Mouse (Mus musculus): Measurements from ENCODE around the gene Galntl6.
"Not testable (repeated sequence)": the region's sequence is repeated elsewhere in the genome, so short reads cannot be mapped to it uniquely, and the experiment has no call there.

The Galntl6 gene

DNA sequence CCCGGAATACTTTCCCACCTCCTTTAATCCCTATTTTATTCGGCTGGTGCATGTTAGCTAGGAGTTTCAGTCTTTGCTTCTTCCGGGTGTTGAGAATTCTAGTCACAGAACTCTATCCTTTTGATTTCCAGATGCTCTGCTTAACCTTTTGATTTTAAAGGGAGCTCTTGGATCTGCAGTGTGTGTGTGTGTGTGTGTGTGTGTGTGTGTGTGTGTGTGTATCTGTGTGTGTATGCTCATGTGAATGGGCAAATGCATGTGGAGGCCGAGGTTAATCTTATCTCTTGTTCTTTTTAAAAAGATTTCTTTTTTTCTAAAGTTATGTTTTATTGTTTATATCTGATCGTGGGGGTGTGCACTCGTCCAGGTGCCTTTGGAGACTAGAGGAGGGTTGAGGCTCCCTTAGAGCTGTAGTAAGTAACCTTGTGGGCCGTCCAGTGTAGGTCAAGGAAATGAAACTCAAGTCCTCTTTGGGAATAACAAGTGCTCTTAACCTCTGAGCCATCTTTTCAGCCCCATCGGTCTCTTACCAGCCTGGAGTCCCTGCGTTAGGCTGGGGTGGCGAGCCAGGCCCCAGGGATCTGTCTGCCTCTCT lies 1145.9 kb downstream of the Galntl6 start:
- no peak for DNase-seq (ENCODE audit: low spot score in 2 of 2)

GRCm38 (mm10) chr8:57765726-57766351 lies 1146.6 kb downstream of the Galntl6 start:
- DNase-seq (ENCODE audit: low spot score in 2 of 2) = no peak

DNA sequence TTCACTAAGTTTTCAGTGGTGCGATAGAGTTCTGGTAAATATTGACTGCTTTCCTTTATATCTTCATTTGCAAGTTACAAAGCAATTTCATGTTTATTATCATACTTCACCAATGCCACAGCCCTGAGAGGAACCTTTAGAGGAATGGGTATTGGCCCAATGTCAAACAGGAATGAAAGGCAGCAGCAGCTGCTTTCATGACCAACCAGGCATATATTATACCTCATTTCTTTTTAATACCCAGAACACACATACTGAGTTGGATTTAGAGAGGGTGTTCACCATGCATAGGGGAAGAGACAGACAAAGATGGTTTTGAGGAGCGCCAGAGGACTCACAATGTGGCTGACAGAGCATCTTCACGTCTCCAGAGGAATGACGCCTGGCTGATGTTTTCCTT lies 1147.2 kb downstream of the Galntl6 start:
- no peak for DNase-seq (ENCODE audit: low spot score in 2 of 2)

GRCm38 (mm10) chr8:57762622-57763021 lies 1149.8 kb downstream of the Galntl6 start:
- DNase-seq (ENCODE audit: low spot score in 2 of 2) = not testable (repeated sequence)

DNA sequence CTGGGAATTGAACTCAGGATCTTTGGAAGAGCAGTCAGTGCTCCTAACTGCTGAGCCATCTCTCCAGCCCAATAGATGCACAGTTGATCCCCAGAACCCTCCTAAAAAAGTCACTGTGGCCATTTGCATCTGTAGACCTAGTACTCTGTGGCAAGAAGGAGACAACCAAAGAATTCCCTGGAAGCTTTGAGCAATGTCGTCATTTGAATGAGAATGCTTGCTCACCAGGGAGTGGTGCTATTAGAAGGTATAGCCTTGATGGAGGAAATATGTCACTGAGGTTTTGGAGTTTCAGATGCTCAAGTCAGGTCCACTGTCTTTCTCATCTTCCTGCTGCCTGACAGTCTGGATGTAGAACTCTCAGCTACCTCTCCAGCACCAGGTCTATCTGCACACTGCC lies 1151.5 kb downstream of the Galntl6 start:
- no peak for DNase-seq (ENCODE audit: low spot score in 2 of 2)

- no peak for DNase-seq (ENCODE audit: low spot score in 2 of 2)
Measured at GRCm38 (mm10) chr8:57758857-57759256, 1153.6 kb downstream of the Galntl6 start.

- no peak for DNase-seq (ENCODE audit: low spot score in 2 of 2)
Measured at GRCm38 (mm10) chr8:57757476-57757875, 1155.0 kb downstream of the Galntl6 start.

- no peak for DNase-seq (ENCODE audit: low spot score in 2 of 2)
Measured at GRCm38 (mm10) chr8:57754066-57754465, 1158.4 kb downstream of the Galntl6 start.

DNA sequence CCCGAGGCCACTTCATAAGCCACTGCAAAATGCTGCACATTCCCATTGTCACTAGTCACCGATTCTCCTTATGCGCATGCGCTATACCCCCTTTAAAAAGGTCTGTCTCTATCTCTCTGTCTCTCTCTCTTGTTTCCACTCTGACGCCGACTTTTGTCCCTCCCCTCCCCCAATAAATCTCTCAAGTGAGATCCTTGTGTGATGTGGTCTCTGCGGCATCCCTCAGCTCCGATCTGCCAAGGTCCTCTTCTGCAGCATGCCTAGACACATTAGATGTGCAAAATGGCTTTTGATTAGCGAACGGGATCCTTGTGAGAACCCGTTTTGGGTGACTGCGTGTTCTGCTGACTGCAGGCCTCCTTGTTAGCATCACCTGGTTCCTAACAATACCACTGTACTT lies 1168.8 kb downstream of the Galntl6 start:
- DNase-seq (ENCODE audit: low spot score in 2 of 2) = no peak

- no peak for DNase-seq (ENCODE audit: low spot score in 2 of 2)
Measured at GRCm38 (mm10) chr8:57741983-57742382, 1170.5 kb downstream of the Galntl6 start.

DNA sequence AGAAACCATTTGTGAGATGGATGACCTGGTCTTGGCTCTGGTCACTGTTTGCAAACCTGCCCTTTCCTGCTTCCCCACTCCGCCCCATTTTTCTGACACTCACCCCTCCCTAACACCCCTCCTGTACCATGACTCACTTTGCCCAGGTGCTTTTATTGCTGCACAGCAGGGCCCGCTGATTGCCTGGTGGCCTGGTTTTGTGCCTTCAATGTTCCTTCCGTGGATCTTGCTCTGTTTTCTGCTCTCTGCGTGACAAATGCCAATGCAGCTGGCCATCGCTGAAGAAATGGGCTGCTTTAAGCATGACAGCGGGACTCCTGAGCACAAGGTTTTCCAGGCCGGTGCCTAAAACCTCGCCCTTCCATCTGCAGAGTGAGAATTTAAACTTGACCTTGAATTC lies 1171.1 kb downstream of the Galntl6 start:
- peak in 1 of 2 experiments; percentile 22 for DNase-seq (ENCODE audit: low spot score in 2 of 2)

- no peak for DNase-seq (ENCODE audit: low spot score in 2 of 2)
Measured at GRCm38 (mm10) chr8:57737281-57737680, 1175.2 kb downstream of the Galntl6 start.

- DNase-seq (ENCODE audit: low spot score in 2 of 2) = no peak
Measured at GRCm38 (mm10) chr8:57732795-57733194, 1179.6 kb downstream of the Galntl6 start.

GRCm38 (mm10) chr8:57731666-57732065 lies 1180.8 kb downstream of the Galntl6 start:
- DNase-seq (ENCODE audit: low spot score in 2 of 2) = no peak

DNA sequence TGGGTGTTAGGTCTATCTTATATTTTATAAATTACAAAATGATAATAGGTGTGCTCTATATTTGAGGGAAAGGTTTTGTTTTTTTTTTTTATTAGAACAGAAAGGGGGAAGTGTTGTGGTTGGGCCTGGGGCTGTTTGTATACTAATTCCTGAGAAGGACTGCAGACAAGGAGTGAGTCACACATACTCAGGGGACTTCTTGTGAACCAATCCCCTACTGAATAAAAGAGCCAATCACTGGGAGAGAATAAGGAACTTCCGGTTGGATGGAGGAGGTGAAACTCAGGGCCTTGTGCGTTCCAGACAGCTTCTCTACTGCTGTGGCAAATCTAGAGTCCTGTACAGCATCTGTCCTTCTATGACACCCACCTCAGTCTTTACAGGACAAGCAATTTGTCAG lies 1184.2 kb downstream of the Galntl6 start:
- DNase-seq (ENCODE audit: low spot score in 2 of 2) = no peak

- DNase-seq (ENCODE audit: low spot score in 2 of 2) = no peak
Measured at GRCm38 (mm10) chr8:57724843-57725627, 1187.4 kb downstream of the Galntl6 start.

All from urinary bladder, postnatal 4 days (tissue).